Mouse (Mus musculus): Measurements from ENCODE around the gene Lum. TPM values are rescaled to one million over a fixed set of nuclear protein-coding genes. Genes with fewer than 3 reads are reported as not detected.

Gene Lum
- total and polyA plus RNA-seq, 2 experiments from 2014 or later = 9.4 to 11.8 TPM

DNA sequence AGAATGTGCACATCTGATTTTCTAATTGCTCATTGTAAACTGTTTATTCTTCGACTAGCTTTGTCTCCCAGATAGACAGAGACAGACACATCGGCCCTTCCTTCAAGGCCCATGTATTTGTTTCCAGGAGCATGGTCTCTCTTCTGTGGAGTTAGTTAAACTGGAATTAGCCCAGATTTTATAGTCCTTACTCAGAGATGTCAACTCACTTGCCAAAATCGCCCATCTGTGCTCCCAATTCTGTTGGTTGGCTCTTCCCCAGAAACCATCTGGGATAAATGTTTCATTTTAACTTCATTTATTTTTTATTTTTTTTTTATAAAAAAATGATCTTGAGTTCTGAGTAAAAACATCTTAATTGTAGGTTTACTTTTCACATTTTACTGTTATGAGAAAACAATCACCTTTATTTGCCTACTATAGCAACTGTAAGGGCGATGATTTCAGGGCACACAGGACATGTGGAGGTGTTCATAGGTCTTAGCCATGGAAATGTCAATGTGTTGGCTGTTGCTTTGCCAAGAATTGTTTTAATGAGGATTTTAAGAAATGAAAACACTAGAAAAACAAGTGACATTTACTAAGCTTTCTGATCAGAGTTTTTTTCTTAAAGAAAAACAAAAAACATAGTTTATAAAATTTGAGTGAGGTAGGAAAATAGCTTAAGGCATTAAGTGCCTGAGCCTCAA is 17.8 kb downstream of the Lum start:
- Histone ChIP-seq H3K27ac (ENCODE audit: low read depth, low read length) (peak overlapping the region; percentile 58), H3K4me1 (ENCODE audit: insufficient read depth) (no peaks in the 10 kb centered on the region), H3K27me3 (ENCODE audit: insufficient read depth, low read length) (no peaks in the 10 kb centered on the region), H3K4me3 (ENCODE audit: low read depth, low read length) (no peak overlapping the region), H3K9me3 (ENCODE audit: low read length) (no peaks in the 10 kb centered on the region), H3K9ac (no peak overlapping the region), H3K36me3 (ENCODE audit: insufficient read depth) (no peaks in the 10 kb centered on the region), H3K4me2 (ENCODE audit: low read depth) (no peak overlapping the region)
- ATAC-seq = peak; percentile 66
- DNase-seq = peak; percentile 85
- TF ChIP-seq CTCF (IDR thresholded peaks at IDR 0.05; ENCODE audit: low read depth) = no peak
- WGBS = 59% methylated on average over 4 of the region's 4 CpGs

DNA sequence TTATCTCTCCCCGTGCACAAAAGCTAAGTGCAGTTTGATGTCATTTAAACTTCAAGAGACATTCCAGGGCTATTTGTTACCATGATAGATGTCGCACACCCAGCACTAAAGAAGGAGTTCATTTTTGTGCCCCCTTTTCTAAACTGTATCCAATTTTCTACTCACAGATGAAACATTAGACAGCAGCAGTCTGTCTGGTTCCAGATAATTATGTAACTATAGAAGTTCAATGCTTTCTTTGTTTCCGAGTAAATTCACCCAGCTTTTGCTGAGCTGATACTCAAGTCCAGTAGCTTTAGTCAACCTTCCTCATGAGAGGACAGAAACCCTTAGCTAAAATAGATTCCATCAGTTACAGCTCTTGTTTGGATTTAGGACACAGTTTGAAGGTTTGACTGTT is 19.2 kb downstream of the Lum start:
- ATAC-seq (no peak), DNase-seq (no peak)
- no peaks in the 10 kb centered on the region for H3K4me1 ChIP-seq (ENCODE audit: insufficient read depth)
- H3K27me3 ChIP-seq (ENCODE audit: insufficient read depth, low read length) = no peaks in the 10 kb centered on the region
- H3K4me3 ChIP-seq (ENCODE audit: low read depth, low read length) = no peak overlapping the region
- H3K36me3 ChIP-seq (ENCODE audit: insufficient read depth) = no peaks in the 10 kb centered on the region
- H3K9ac ChIP-seq = no peak overlapping the region
- 48% methylated on average over 3 of the region's 3 CpGs for WGBS
- no peaks in the 10 kb centered on the region for H3K9me3 ChIP-seq (ENCODE audit: low read length)
- H3K27ac ChIP-seq (ENCODE audit: low read depth, low read length) = no peak overlapping the region
- no peak overlapping the region for H3K4me2 ChIP-seq (ENCODE audit: low read depth)
- no peak for TF ChIP-seq CTCF (IDR thresholded peaks at IDR 0.05; ENCODE audit: low read depth)

DNA sequence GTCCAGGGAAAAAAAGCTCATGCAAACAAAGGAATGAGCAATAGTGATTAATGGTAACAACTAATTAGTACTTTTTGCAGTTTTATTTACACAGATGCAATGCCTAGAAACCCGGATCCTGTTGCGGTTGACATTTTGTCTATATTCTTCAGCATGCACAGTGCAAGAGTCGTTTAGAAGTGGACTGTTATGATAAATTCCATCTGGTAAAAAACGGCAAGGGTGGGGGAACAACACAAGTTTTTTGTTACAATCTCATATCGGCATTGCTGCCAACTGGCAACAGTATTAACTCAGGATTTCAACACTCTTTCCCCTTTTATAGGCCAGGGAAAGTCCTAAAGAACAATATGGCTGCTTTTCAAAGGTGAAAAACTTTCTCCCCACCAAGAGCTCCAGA is 22.2 kb downstream of the Lum start:
- Histone ChIP-seq H3K9me3 (ENCODE audit: low read length) (no peaks in the 10 kb centered on the region), H3K27ac (ENCODE audit: low read depth, low read length) (no peak overlapping the region), H3K4me3 (ENCODE audit: low read depth, low read length) (no peak overlapping the region), H3K9ac (no peak overlapping the region), H3K36me3 (ENCODE audit: insufficient read depth) (no peaks in the 10 kb centered on the region), H3K4me2 (ENCODE audit: low read depth) (no peak overlapping the region), H3K4me1 (ENCODE audit: insufficient read depth) (no peaks in the 10 kb centered on the region), H3K27me3 (ENCODE audit: insufficient read depth, low read length) (no peaks in the 10 kb centered on the region)
- DNase-seq (no peak), ATAC-seq (no peak)
- TF ChIP-seq CTCF (IDR thresholded peaks at IDR 0.05; ENCODE audit: low read depth) = no peak
- WGBS = 58% methylated on average over 5 of the region's 5 CpGs

DNA sequence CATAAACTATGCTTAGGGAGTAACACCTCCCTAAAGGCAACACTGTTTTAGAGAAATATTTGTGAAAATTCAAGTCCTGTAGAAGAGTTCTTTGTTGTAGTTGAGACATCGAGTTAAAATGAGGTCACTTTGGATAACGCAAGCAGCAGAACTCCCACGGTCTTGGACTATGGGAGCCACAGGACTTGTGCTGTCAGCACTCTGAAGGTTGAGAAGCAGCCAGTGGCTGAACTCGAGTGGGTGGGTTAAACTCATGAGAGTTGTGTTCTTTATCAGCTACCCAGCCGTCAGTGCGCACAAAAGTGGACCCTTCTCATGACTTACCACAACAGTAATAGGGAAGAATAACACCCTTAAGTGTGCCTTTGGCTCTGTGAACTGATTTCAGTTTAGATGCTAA is 24.6 kb downstream of the Lum start:
- no peak overlapping the region for H3K4me3 ChIP-seq (ENCODE audit: low read depth, low read length)
- no peaks in the 10 kb centered on the region for H3K36me3 ChIP-seq (ENCODE audit: insufficient read depth)
- H3K4me2 ChIP-seq (ENCODE audit: low read depth) = no peak overlapping the region
- no peak for DNase-seq
- TF ChIP-seq CTCF (IDR thresholded peaks at IDR 0.05; ENCODE audit: low read depth) = no peak
- H3K9me3 ChIP-seq (ENCODE audit: low read length) = no peaks in the 10 kb centered on the region
- H3K27me3 ChIP-seq (ENCODE audit: insufficient read depth, low read length) = no peaks in the 10 kb centered on the region
- H3K4me1 ChIP-seq (ENCODE audit: insufficient read depth) = no peaks in the 10 kb centered on the region
- WGBS = 82% methylated on average over 6 of the region's 6 CpGs
- no peak for ATAC-seq
- no peak overlapping the region for H3K9ac ChIP-seq
- H3K27ac ChIP-seq (ENCODE audit: low read depth, low read length) = no peak overlapping the region

DNA sequence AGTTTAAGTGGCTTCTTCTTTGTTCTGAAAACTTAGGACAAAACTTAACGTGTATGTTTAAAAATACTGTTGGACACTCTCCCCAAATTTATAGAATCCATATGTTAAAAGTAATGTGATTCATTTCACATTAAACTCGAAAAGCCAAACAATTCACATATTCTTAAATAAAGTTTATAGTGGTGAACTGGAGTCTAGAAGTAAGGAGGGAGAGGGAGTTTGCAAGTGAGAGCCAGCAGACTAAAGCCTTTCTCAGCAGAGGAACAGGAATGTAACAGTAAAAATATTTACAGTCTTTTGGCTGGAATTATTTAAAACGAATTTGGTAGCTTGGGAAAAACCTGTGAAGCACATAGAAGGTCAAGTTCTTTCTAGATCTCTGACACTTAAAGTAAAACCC is 26.1 kb downstream of the Lum start:
- 62% methylated on average over 3 of the region's 3 CpGs for WGBS
- no peaks in the 10 kb centered on the region for H3K36me3 ChIP-seq (ENCODE audit: insufficient read depth)
- no peaks in the 10 kb centered on the region for H3K9me3 ChIP-seq (ENCODE audit: low read length)
- H3K9ac ChIP-seq = no peak overlapping the region
- TF ChIP-seq CTCF (IDR thresholded peaks at IDR 0.05; ENCODE audit: low read depth) = no peak
- ATAC-seq = no peak
- no peak overlapping the region for H3K27ac ChIP-seq (ENCODE audit: low read depth, low read length)
- no peak overlapping the region for H3K4me2 ChIP-seq (ENCODE audit: low read depth)
- H3K4me1 ChIP-seq (ENCODE audit: insufficient read depth) = no peaks in the 10 kb centered on the region
- no peak overlapping the region for H3K4me3 ChIP-seq (ENCODE audit: low read depth, low read length)
- DNase-seq = no peak
- no peaks in the 10 kb centered on the region for H3K27me3 ChIP-seq (ENCODE audit: insufficient read depth, low read length)

DNA sequence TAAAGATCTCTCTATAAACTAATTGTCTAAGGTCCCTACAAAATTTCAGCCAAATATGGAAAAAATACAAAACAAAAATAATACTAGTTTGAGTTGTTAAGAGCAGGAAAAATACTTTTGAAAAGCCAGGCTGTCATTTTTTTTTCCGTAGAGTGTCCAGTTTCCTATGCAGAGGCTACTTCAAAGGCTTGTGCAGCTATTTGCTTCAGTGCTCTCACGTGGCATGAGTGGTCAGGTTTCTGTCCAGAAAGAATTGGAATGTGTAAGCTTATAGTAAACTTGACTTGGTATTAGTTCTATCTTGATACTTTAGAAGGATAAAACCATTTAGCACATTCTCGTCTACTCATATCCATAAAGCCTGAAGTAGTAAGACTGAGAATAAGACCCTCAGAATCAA is 26.8 kb downstream of the Lum start:
- Histone ChIP-seq H3K9me3 (ENCODE audit: low read length) (no peaks in the 10 kb centered on the region), H3K27ac (ENCODE audit: low read depth, low read length) (no peak overlapping the region), H3K4me3 (ENCODE audit: low read depth, low read length) (no peak overlapping the region), H3K4me2 (ENCODE audit: low read depth) (no peak overlapping the region), H3K4me1 (ENCODE audit: insufficient read depth) (no peaks in the 10 kb centered on the region), H3K27me3 (ENCODE audit: insufficient read depth, low read length) (no peaks in the 10 kb centered on the region), H3K9ac (no peak overlapping the region), H3K36me3 (ENCODE audit: insufficient read depth) (no peaks in the 10 kb centered on the region)
- TF ChIP-seq CTCF (IDR thresholded peaks at IDR 0.05; ENCODE audit: low read depth) = no peak
- DNase-seq = no peak
- no peak for ATAC-seq
- 72% methylated on average over 3 of the region's 3 CpGs for WGBS

DNA sequence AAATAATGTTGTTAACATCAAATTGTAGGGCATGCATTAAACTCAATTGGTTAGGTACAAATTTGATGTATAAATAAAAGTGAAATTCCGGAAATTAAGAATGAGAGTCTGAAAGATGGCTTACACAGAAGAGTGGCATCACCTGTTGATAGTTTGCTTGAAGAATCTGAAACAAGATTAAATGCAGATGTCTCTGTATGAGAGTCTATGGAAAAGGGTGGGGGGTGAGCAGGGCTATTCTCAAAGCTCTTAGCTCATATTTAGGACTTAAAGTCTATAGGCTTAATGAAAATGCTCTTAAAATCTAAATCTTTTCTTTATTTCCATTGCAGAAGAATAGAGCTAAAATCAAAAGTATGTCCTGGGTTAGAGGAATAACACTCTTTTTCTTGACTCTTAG is 30.8 kb downstream of the Lum start:
- Histone ChIP-seq H3K27ac (ENCODE audit: low read depth, low read length) (no peak overlapping the region), H3K27me3 (ENCODE audit: insufficient read depth, low read length) (no peaks in the 10 kb centered on the region), H3K9ac (no peak overlapping the region), H3K36me3 (ENCODE audit: insufficient read depth) (no peaks in the 10 kb centered on the region), H3K9me3 (ENCODE audit: low read length) (no peaks in the 10 kb centered on the region), H3K4me2 (ENCODE audit: low read depth) (no peak overlapping the region), H3K4me1 (ENCODE audit: insufficient read depth) (no peaks in the 10 kb centered on the region), H3K4me3 (ENCODE audit: low read depth, low read length) (no peak overlapping the region)
- no peak for TF ChIP-seq CTCF (IDR thresholded peaks at IDR 0.05; ENCODE audit: low read depth)
- WGBS = 84% methylated on average over 1 of the region's 1 CpGs
- DNase-seq = no peak
- ATAC-seq = no peak
